Mouse (Mus musculus): Measurements from ENCODE around the gene Cfl1. TPM values are rescaled to one million over a fixed set of nuclear protein-coding genes. Genes with fewer than 3 reads are reported as not detected.

Cfl1 gene
- total and polyA plus RNA-seq, 3 experiments, result 853 to 1,228 (median 1,086) TPM

DNA sequence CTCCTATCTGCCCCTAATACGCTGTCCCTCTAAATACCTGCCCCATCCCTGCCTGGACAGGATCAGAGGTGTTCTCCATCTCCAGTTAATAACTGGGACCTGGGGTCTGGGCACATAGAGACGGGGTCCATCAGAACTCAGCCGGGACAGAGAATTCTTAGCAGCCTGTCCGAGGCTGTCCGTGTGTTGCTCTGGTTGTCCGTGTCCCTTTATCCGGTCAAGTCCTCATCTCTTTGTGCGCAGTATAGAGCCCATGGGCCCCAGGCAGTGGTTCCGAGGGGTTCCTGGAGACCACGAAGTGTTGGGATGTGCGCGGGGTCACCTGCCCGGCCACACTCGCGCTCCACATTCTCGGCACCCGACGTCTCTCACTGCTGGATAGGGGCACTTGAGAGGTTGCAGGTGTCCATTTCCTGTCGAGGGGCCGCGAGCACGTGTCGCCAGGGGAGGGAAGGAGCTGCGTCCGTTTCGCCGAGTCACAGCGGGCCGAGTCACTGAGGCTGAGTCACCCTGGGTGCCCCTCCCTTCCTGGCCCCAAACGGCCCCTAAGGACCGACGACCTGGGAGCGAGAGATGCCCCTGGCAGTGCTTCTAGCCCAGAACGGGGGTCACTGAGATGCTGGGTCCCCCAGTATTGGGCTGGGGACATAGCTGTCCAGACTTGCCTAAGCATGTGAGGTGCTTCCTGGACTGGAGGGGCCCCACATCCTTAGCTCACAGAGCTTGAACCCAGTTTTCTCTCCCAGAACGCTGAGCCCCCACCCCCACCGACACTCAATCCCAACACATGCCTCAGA lies 41.7 kb upstream of the Cfl1 start:
- DNase-seq (ENCODE audit: low spot score), result peak; percentile 62
- peaks cover 33% of the 10 kb centered on the region for H3K36me3 ChIP-seq (replicated peaks)
- peak overlapping the region; percentile 73 for H3K4me3 ChIP-seq (ENCODE audit: low read depth, low read length)

DNA sequence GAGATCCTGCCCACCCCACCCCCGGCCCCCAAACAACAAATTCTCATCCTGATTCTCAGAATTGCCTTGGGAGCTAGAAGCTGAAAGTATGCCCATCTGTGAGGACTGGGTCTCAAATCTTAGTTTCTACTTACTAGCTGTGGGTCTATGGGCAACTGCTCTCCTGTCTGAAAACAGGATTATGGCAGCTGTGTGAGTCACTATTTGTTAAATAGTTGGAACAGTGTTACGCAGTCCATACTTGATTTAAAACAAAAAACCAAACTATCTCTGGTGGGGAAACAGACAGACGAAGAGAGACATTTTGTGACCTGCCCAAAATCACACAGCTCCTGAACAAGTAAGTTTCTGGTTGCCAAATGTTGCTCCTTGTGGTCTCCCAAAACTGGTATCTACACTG lies 40.6 kb upstream of the Cfl1 start:
- Histone ChIP-seq H3K27me3 (ENCODE audit: insufficient read depth, low read length) (peaks cover 33% of the 10 kb centered on the region), H3K4me3 (ENCODE audit: low read depth, low read length) (no peak overlapping the region), H3K9me3 (replicated peaks) (no peaks in the 10 kb centered on the region), H3K36me3 (replicated peaks) (peaks cover 44% of the 10 kb centered on the region), H3K4me1 (ENCODE audit: insufficient read depth, low read depth, low read length) (peaks cover 41% of the 10 kb centered on the region)
- TF ChIP-seq GATA1 (IDR thresholded peaks at IDR 0.05; ENCODE audit: borderline replicate concordance, low read length), result no peak
- TF ChIP-seq POLR2AphosphoS5 (IDR thresholded peaks at IDR 0.05; ENCODE audit: insufficient replicate concordance, low read depth, low read length), result no peak
- TF ChIP-seq GATA2 (IDR thresholded peaks at IDR 0.05; ENCODE audit: borderline replicate concordance, low read depth, low read length), result no peak
- no peak for TF ChIP-seq TAL1 (conservative IDR thresholded peaks at IDR 0.05; ENCODE audit: low read depth, low read length)
- no peak for TF ChIP-seq CTCF (IDR thresholded peaks at IDR 0.05; ENCODE audit: low read depth, low read length)
- ATAC-seq (ENCODE audit: extremely low read depth, insufficient number of reproducible peaks, low FRiP score, poor library complexity, severe bottlenecking) (no peak), DNase-seq (ENCODE audit: low spot score) (no peak)

More for the DNA sequence above, 41.7 kb upstream of the Cfl1 start:
- TF ChIP-seq GATA2 (IDR thresholded peaks at IDR 0.05; ENCODE audit: borderline replicate concordance, low read depth, low read length), result no peak
- TF ChIP-seq TAL1 (conservative IDR thresholded peaks at IDR 0.05; ENCODE audit: low read depth, low read length), result no peak
- no peak for TF ChIP-seq POLR2AphosphoS5 (IDR thresholded peaks at IDR 0.05; ENCODE audit: insufficient replicate concordance, low read depth, low read length)
- TF ChIP-seq GATA1 (IDR thresholded peaks at IDR 0.05; ENCODE audit: borderline replicate concordance, low read length), result no peak
- TF ChIP-seq CTCF (IDR thresholded peaks at IDR 0.05; ENCODE audit: low read depth, low read length), result no peak
- Histone ChIP-seq H3K27me3 (ENCODE audit: insufficient read depth, low read length) (peaks cover 40% of the 10 kb centered on the region), H3K9me3 (replicated peaks) (no peaks in the 10 kb centered on the region), H3K4me1 (ENCODE audit: insufficient read depth, low read depth, low read length) (peaks cover 34% of the 10 kb centered on the region)
- ATAC-seq (ENCODE audit: extremely low read depth, insufficient number of reproducible peaks, low FRiP score, poor library complexity, severe bottlenecking), result peak; percentile 67

DNA sequence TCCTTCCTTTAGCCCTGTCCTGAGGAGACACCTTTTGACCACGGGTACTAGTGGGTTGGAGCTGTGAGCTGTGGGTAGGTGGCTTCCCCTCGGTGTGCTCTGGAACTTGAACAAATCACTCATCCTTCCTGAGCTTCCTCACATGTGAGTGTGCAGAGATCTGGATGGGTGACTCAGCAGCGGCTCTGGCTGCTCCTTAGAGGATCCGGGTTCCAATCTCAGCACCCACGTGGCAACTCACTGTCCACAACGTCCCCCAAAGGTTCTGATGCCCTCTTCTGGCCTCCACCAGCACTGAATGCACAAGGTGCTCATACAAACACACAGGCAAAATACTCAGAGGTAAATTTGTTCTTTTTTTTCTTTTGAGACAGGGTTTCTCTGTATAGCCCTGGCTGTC lies 38.5 kb upstream of the Cfl1 start:
- H3K27me3 ChIP-seq (ENCODE audit: insufficient read depth, low read length), result peaks cover 15% of the 10 kb centered on the region
- ATAC-seq (ENCODE audit: extremely low read depth, insufficient number of reproducible peaks, low FRiP score, poor library complexity, severe bottlenecking), result no peak
- TF ChIP-seq GATA2 (IDR thresholded peaks at IDR 0.05; ENCODE audit: borderline replicate concordance, low read depth, low read length), result no peak
- TF ChIP-seq CTCF (IDR thresholded peaks at IDR 0.05; ENCODE audit: low read depth, low read length), result no peak
- no peak for TF ChIP-seq GATA1 (IDR thresholded peaks at IDR 0.05; ENCODE audit: borderline replicate concordance, low read length)
- no peak for TF ChIP-seq POLR2AphosphoS5 (IDR thresholded peaks at IDR 0.05; ENCODE audit: insufficient replicate concordance, low read depth, low read length)
- no peak for TF ChIP-seq TAL1 (conservative IDR thresholded peaks at IDR 0.05; ENCODE audit: low read depth, low read length)
- peaks cover 63% of the 10 kb centered on the region for H3K36me3 ChIP-seq (replicated peaks)
- H3K4me3 ChIP-seq (ENCODE audit: low read depth, low read length), result no peak overlapping the region
- H3K9me3 ChIP-seq (replicated peaks), result no peaks in the 10 kb centered on the region
- peaks cover 58% of the 10 kb centered on the region for H3K4me1 ChIP-seq (ENCODE audit: insufficient read depth, low read depth, low read length)
- no peak for DNase-seq (ENCODE audit: low spot score)

DNA sequence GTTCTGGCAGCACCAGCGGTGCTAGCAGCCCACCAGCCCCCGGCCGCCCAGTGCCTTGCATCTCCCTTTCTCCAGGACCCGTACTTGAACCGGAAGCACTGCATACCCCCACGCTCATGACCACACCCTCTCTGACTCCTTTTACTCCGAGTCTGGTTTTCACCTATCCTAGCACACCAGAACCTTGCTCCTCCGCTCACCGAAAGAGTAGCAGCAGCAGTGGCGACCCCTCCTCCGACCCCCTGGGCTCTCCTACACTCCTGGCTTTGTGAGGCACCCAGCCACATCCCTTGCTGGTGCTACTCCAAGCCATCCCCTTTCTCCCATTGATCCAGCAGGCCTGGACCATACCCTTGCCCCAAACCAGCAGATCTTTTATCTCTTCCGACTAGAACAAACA lies 35.2 kb upstream of the Cfl1 start:
- peak overlapping the region; percentile 20; the same call in 1 of the 2 replicates for H3K4me3 ChIP-seq (ENCODE audit: low read depth, low read length)
- peaks cover 58% of the 10 kb centered on the region for H3K36me3 ChIP-seq (replicated peaks)
- no peak for ATAC-seq (ENCODE audit: extremely low read depth, insufficient number of reproducible peaks, low FRiP score, poor library complexity, severe bottlenecking)
- H3K27me3 ChIP-seq (ENCODE audit: insufficient read depth, low read length), result no peaks in the 10 kb centered on the region
- no peak for TF ChIP-seq GATA1 (IDR thresholded peaks at IDR 0.05; ENCODE audit: borderline replicate concordance, low read length)
- TF ChIP-seq POLR2AphosphoS5 (IDR thresholded peaks at IDR 0.05; ENCODE audit: insufficient replicate concordance, low read depth, low read length), result no peak
- no peak for TF ChIP-seq CTCF (IDR thresholded peaks at IDR 0.05; ENCODE audit: low read depth, low read length)
- no peak for TF ChIP-seq TAL1 (conservative IDR thresholded peaks at IDR 0.05; ENCODE audit: low read depth, low read length)
- TF ChIP-seq GATA2 (IDR thresholded peaks at IDR 0.05; ENCODE audit: borderline replicate concordance, low read depth, low read length), result no peak
- no peaks in the 10 kb centered on the region for H3K9me3 ChIP-seq (replicated peaks)
- no peak for DNase-seq (ENCODE audit: low spot score)
- H3K4me1 ChIP-seq (ENCODE audit: insufficient read depth, low read depth, low read length), result peaks cover 61% of the 10 kb centered on the region

DNA sequence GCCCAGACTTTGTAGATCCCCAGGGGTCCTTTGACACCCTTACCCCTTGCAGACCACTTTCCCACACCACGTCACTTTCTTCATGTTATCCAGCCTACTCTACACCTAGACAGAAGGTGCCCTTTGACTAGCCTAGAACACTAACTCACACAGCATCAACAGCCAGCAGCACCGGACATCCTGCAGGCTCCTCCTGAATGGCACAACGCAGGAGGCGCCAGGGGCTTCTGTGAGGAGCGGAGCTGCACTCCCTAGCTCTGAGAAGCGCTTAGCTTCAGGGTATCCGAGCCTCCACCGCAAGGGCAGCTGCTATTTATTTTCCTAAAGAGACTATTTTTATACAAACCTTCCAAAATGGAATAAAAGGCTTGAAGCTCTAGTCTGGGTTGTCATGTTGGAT lies 34.7 kb upstream of the Cfl1 start:
- TF ChIP-seq POLR2AphosphoS5 (IDR thresholded peaks at IDR 0.05; ENCODE audit: insufficient replicate concordance, low read depth, low read length), result no peak
- no peak for TF ChIP-seq CTCF (IDR thresholded peaks at IDR 0.05; ENCODE audit: low read depth, low read length)
- no peak for TF ChIP-seq TAL1 (conservative IDR thresholded peaks at IDR 0.05; ENCODE audit: low read depth, low read length)
- no peak for TF ChIP-seq GATA1 (IDR thresholded peaks at IDR 0.05; ENCODE audit: borderline replicate concordance, low read length)
- TF ChIP-seq GATA2 (IDR thresholded peaks at IDR 0.05; ENCODE audit: borderline replicate concordance, low read depth, low read length), result no peak
- ATAC-seq (ENCODE audit: extremely low read depth, insufficient number of reproducible peaks, low FRiP score, poor library complexity, severe bottlenecking) (no peak), DNase-seq (ENCODE audit: low spot score) (no peak)
- Histone ChIP-seq H3K4me1 (ENCODE audit: insufficient read depth, low read depth, low read length) (peaks cover 62% of the 10 kb centered on the region), H3K36me3 (replicated peaks) (peaks cover 53% of the 10 kb centered on the region), H3K4me3 (ENCODE audit: low read depth, low read length) (peak overlapping the region; percentile 49; the same call in 1 of the 2 replicates), H3K9me3 (replicated peaks) (no peaks in the 10 kb centered on the region), H3K27me3 (ENCODE audit: insufficient read depth, low read length) (no peaks in the 10 kb centered on the region)

DNA sequence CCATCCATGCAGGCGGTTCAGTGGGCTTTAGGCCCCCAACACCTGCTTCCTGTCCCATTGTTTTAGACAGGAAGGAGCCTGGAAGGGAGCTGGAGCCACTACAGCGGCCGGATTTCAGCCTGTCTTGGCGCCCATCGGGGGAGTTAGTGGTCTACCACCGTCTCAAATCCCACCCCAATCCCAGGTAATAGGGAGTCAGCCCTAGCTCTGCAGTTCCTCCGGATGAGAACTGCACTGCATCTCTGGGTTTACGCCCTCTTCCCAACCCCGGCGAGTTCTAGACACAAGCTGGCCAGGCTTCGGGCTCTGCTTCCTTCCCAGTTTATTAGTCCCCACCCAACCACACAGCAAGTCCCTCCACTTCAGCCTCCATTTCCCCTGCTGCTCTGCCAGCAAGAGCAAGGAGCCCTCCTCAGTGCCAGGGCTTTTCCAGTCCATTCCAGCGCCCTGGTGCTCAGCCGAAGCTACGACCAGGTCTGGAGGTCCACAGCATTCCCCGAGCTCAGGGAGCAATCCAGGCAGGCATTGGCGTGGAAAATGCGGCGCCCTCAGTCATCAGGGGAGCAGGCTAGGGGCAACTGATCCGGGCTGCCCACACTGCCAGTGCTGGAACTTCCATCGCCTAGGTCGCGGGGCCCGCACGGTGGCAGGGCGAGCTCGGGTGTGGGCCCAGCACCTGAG lies 33.9 kb upstream of the Cfl1 start:
- ATAC-seq (ENCODE audit: extremely low read depth, insufficient number of reproducible peaks, low FRiP score, poor library complexity, severe bottlenecking) (no peak), DNase-seq (ENCODE audit: low spot score) (peak; percentile 50)
- Histone ChIP-seq H3K36me3 (replicated peaks) (peaks cover 48% of the 10 kb centered on the region), H3K27me3 (ENCODE audit: insufficient read depth, low read length) (no peaks in the 10 kb centered on the region), H3K9me3 (replicated peaks) (no peaks in the 10 kb centered on the region), H3K4me3 (ENCODE audit: low read depth, low read length) (peak overlapping the region; percentile 89), H3K4me1 (ENCODE audit: insufficient read depth, low read depth, low read length) (peaks cover 71% of the 10 kb centered on the region)
- TF ChIP-seq GATA2 (IDR thresholded peaks at IDR 0.05; ENCODE audit: borderline replicate concordance, low read depth, low read length) (no peak), TAL1 (conservative IDR thresholded peaks at IDR 0.05; ENCODE audit: low read depth, low read length) (no peak), GATA1 (IDR thresholded peaks at IDR 0.05; ENCODE audit: borderline replicate concordance, low read length) (no peak), POLR2AphosphoS5 (IDR thresholded peaks at IDR 0.05; ENCODE audit: insufficient replicate concordance, low read depth, low read length) (no peak), CTCF (IDR thresholded peaks at IDR 0.05; ENCODE audit: low read depth, low read length) (no peak)

All from G1E (cell line).